Mouse (Mus musculus) embryo, embryonic 10.5 days (tissue): Measurements from ENCODE around the gene Zfp987.
A peak's percentile ranks its signal among the peaks of the same experiment; 100 is the strongest.
"Not testable (repeated sequence)": the region's sequence is repeated elsewhere in the genome, so short reads cannot be mapped to it uniquely, and the experiment has no call there.

ENCODE experiments used
- DNase-seq: peaks from one replicate; pipeline ENCODE4 v3.0.0-alpha.2; 2015; ENCODE audit warnings: low spot score

Zfp987 gene

DNA sequence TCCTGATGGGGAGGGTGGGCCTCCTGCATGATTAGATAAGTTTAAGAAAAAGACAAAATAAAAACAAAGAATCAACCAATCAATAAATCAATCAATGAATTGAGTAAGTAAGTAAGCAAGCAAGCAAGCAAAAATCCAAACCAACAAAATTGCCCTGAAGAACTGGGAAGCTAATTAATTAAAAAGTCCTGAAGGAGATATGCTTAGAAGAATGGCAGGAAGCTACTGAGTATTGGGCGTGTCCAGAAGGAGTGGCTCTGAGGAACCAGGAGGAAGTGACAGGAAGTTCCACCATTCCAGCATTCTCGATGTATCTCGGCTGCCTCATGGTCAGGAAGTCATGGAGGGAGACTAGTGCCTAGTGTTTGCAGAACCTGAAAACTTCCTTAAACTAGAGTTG is at the start of gene Zfp987:
Gene Zfp987 (plus strand): TSS at position 301 of the 400 bp plus-strand sequence.
- not testable (repeated sequence) for DNase-seq

DNA sequence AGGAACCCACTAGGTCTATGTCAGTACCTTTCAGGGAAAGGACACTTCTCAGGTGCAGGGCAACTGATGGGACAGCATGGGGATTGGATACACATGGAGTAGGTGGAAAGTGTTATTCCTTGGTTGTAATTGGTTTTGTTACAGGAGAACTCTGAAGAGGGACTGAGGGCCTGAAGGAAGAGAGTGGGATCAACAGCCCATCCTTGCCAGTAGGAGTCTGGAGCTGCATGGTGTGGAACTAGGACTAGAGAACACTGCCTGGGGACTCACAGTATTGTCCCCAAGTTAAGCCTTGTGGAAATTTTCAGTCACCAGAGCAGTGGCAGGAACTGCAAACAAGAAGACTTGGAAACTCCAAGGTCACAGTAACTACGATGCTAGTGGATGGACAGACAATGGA is 44.6 kb upstream of the Zfp987 start:
- DNase-seq, result not testable (repeated sequence)

DNA sequence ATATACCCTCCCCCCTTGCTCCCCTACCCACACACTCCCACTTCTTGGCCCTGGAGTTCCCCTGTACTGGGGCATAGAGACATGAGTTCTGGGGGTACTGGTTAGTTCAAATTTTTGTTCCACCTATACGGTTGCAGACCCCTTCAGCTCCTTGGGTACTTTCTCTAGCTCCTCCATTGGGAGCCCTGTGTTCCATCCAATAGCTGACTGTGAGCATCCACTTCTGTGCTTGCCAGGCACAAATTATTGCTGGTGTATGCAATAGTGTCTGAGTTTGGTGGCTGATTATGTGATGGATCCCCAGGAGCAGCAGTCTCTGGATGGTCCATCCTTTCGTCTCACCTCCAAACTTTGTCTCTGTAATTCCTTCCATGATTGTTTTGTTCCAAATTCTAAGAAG is 43.7 kb upstream of the Zfp987 start:
- DNase-seq, result not testable (repeated sequence)

DNA sequence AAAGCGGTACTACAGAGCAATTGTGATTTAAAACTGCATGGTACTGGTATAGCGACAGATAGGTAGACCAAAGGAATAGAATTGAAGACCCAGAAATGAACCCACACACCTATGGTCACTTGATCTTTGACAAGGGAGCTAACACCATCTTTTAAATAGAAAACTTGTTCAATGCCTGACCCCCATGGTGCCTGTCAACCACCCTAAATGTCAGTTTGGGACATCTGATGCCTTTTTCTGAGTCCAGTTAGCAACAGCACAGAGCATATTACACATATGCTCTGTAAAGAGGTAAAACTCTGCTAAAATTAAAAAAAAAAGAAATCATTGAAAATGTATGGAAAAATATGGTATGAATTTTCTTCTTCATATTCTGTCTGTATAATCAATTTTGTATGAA is 41.8 kb upstream of the Zfp987 start:
- no peak for DNase-seq

DNA sequence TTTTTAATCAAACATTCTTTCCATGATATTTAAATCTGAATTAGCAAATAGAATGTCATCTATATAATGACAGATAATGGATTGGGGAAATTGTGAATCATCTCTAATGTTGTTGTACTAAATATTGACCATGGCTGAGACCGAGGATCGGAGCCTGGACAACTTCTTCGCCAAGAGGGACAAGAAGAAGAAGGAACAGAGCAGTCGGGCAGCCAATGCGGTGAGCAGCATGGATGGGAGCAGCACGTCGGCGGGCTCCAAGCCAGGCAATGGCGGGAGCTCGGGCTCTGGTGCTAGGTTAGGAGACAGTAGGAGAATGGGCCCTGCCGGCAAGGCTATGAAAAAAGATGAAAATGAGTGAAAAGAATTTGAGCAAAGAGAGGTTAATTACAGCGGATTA is 38.5 kb upstream of the Zfp987 start:
- DNase-seq, result not testable (repeated sequence)

DNA sequence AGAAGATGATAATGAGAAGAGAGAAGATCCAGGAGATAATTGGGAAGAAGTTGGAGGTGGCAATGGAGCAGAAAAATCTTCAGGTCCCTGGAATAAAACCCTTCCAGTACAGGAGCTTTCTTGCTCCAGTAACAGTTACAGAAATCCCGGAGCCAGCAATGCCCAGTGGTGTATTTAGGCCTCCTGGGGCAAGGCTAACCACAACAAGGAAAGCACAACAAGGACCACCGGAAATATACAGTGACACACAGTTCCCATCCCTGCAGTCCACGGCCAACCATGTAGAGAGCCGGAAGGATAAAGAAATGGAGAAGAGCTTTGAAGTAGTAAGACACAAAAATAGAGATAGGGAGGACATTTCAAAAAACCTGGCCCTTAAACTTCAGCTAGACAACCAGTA is 38.0 kb upstream of the Zfp987 start:
- not testable (repeated sequence) for DNase-seq

- DNase-seq, result not testable (repeated sequence)
Observed at GRCm38 (mm10) chr4:146059974-146060693, 37.0 kb upstream of the Zfp987 start.

DNA sequence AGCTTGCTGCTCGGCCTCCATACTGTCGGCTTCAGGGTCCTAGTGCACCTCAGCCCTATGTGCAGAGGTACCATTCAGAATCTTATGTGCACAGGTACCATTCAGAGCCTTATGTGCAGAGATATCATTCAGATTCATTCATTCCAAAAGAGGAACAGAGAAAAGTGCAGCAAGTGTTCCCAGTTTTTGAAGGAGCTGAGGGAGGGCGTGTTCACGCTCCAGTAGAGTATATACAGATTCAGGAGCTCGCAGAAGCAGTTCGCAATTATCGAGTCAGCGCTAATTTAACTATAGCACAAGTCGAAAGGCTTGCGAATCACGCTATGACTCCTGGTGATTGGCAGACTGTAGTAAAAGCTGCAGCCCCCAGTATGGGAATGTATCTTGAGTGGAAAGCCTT is 36.0 kb upstream of the Zfp987 start:
- DNase-seq, result not testable (repeated sequence)

- not testable (repeated sequence) for DNase-seq
Observed at GRCm38 (mm10) chr4:146062021-146062420, 35.1 kb upstream of the Zfp987 start.

- DNase-seq, result not testable (repeated sequence)
Observed at GRCm38 (mm10) chr4:146063001-146063400, 34.1 kb upstream of the Zfp987 start.

GRCm38 (mm10) chr4:146063621-146064020 is 33.5 kb upstream of the Zfp987 start:
- not testable (repeated sequence) for DNase-seq

- not testable (repeated sequence) for DNase-seq
Observed at GRCm38 (mm10) chr4:146064807-146065206, 32.3 kb upstream of the Zfp987 start.

- DNase-seq, result not testable (repeated sequence)
Observed at GRCm38 (mm10) chr4:146066932-146067580, 30.0 kb upstream of the Zfp987 start.

GRCm38 (mm10) chr4:146067594-146067993 is 29.5 kb upstream of the Zfp987 start:
- not testable (repeated sequence) for DNase-seq

DNA sequence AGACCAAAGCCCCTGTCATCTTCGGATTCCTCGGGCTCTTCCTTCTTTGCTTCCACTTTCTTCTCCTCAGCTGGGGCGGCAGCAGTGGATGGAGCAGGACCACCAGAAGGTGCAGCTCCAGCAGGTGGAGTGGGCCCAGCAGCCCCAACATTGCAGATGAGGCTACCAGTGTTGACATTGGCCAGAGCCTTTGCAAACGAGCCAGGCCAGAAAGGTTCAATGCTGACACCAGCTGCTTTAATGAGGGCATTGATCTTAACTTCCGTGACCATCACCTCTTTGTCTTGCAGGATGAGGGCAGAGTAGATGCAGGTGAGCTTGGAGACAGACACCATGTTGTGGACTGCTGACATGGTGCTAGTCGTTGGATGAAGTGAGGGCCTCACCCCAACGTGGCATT is 23.8 kb upstream of the Zfp987 start:
- DNase-seq, result not testable (repeated sequence)

DNA sequence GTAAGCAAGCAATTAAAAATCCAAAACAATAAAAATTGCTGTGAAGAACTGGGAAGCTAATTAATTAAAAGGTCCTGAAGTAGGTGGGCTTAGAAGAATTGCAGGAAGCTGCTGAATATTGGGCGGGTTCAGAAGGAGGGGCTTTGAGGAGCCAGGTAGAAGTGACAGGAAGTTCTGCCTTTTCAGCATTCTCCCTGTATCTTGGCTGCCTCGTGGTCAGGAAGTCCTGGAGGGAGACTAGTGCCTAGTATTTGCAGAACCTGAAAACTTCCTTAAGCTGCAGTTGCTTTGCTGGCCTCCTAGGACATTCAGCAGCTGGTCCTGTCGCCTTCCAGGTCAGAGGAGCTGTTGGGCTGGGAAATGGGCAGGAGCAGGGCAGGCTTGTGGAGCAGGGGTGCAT is 4.3 kb downstream of the Zfp987 start:
- DNase-seq, result not testable (repeated sequence)

GRCm38 (mm10) chr4:146156524-146156923 is 59.4 kb downstream of the Zfp987 start, which contains the start of gene Zfp600:
Zfp600 (plus strand) TSS chr4:146156824.
- not testable (repeated sequence) for DNase-seq

DNA sequence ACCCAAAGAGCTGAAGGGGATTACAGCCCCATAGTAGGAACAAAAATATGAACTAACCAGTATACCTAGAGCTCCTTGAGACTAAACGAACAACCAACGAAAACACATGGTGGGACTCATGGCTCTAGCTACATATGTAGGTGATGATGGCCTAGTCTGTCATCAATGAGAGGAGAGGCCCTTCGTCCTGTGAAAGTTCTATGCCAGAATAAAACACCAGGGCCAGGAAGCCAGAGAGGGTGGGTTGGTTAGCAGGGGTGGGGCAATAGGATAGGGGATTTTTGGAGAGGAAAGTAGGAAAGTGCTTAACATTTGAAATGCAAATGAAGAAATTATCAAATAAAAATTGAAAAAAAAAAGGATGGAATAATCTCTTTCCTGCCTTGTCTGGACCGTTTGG is 65.8 kb downstream of the Zfp987 start:
- DNase-seq, result not testable (repeated sequence)

- not testable (repeated sequence) for DNase-seq
Observed at GRCm38 (mm10) chr4:146167202-146167832, 70.2 kb downstream of the Zfp987 start.

DNA sequence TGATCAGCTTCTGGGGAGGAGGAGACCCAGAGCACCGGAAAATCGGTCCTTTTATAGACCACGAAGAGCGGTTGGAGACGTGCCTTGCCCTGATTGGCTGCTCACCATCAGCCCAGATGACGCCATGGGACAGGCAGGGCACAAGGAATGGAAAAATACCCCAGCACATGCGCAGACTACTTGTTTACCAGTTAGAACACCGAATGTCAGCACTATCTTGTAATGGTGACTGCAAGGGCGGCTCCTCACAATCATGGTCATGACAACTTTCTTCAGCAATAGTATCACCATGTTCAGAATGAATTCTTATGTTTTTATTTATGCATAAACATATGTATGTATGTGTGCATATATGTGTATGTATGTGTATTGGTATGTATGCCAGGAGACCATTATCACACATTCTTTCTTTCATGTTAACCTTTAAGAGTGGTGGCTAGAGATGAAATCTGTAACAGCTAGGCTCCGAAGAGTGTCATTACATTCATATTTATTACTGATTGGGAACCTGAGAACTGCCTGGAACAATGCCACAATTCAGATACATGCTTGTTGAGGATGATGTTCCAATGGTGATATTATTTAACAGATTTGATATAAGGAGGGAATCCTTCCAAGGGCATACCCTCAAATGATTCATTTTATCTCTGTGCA is 70.9 kb downstream of the Zfp987 start:
- peak; percentile 12 for DNase-seq

DNA sequence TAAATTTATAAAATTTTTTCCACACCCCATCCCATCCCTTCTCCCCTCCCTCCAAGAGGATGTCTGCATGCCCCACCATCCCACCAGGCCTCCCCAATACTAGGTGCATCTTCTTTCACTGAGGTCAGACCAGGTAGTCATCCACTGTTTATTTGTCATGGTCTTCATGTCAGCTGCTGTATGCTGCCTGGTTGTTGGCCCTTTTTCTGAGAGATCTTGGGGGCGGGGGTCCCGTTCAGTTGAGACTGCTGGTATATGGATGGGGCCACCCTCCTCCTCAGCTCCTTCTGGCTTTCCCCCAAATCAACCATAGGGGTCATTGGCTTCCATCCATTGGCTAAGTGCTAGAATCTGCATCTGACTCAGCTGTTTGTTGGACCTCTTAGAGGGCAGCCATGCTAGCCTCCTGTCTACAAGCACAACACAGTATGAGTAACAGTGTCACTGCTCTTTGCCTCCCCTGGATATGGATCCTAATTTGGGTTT is 71.7 kb downstream of the Zfp987 start:
- DNase-seq, result not testable (repeated sequence)
